Mouse (Mus musculus): Measurements from ENCODE around the gene Pus1.

DNA sequence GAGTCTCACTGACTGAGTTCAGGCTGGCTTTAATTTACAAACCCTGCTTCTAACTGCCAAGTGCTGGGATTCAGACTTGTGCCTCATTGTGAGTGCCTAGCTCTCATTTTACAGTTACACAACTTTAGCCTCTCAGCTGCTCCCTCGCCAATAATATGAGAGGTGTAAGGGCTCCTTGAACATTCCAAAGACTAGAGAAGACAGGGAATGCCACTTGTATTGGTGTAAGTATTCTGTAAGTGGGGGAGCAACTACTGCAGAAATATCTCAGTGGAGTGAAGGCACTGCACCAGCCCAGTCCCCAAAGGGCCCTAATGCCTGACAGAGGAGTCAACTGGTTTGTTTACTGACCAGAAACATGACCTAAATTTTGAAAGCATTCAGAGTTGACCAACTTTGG lies 52.6 kb downstream of the Pus1 start:
- TF ChIP-seq CTCF (IDR thresholded peaks at IDR 0.05; ENCODE audit: low read depth) (no peak), EP300 (IDR thresholded peaks at IDR 0.05; ENCODE audit: low read depth) (no peak)
